9 mouse cellular contexts compared by ENCODE assay signal in genomic region chr7:81707471-81708140, GRCm38 (mm10). TPM values are rescaled to one million over a fixed set of nuclear protein-coding genes. Genes with fewer than 3 reads are reported as not detected.
DNase-seq lines count a peak whose midpoint lies in the region; ATAC-seq and TF ChIP-seq lines count a peak whose summit lies in the region.
"Had no signal": no experiment of that assay in that cellular context is flagged by ENCODE, and none has a peak within 500 bp of the region (broad histone marks: within the 10 kb centered on the region; RNA-seq: fewer than 3 reads in every experiment).

Gene Homer2 (minus strand): TSS chr7:81707527.

- H3K9ac ChIP-seq in embryonic facial prominence, embryonic 14.5 days (ENCODE audit: low read depth, low read length), result peak within 1 kb of the TSS; percentile 70
- peak within 1 kb of the TSS; percentile 76 for H3K9ac ChIP-seq in heart, embryonic 15.5 days
- peak within 1 kb of the TSS; percentile 58 for H3K9ac ChIP-seq in stomach, embryonic 14.5 days (replicated peaks; ENCODE audit: low read depth, low read length)

- no peak for TF ChIP-seq CTCF in lung, adult 2 months (IDR thresholded peaks at IDR 0.05; ENCODE audit: insufficient read depth, low read length)

- H3K4me1 ChIP-seq in lung, adult 2 months (ENCODE audit: control insufficient read depth, insufficient read depth, low read length), result no peaks in the 10 kb centered on the region
- 0 out of 2 replicates have a peak, but pooled peaks cover 7% of the 10 kb centered on the region for H3K4me1 ChIP-seq in embryonic facial prominence, embryonic 14.5 days (ENCODE audit: control insufficient read depth, insufficient read depth, low read length)
- H3K4me1 ChIP-seq in heart, embryonic 15.5 days (replicated peaks), result peaks cover 27% of the 10 kb centered on the region
- H3K4me1 ChIP-seq in stomach, embryonic 14.5 days (ENCODE audit: control insufficient read depth, insufficient read depth, low read length), result peaks cover 6% of the 10 kb centered on the region; the same call in 1 of the 2 replicates

- H3K27ac ChIP-seq in embryonic facial prominence, embryonic 14.5 days (replicated peaks; ENCODE audit: low read depth, low read length), result peak within 1 kb of the TSS; percentile 31; the same call in 1 of the 2 replicates
- peak within 1 kb of the TSS; percentile 80 for H3K27ac ChIP-seq in heart, embryonic 15.5 days
- peak within 1 kb of the TSS; percentile 58; the same call in 1 of the 2 replicates for H3K27ac ChIP-seq in stomach, embryonic 14.5 days (ENCODE audit: low read length)

- intact Hi-C loops in left cerebral cortex, postnatal 36 days (cut with DNase I), result loop anchor here (2.0 to 5.0 kb wide), 4 partner anchors 23 to 80 kb away; partner anchors contain the start of gene Ramac

- no peak for DNase-seq in lung, adult 2 months
- DNase-seq in lung, postnatal 4 days, result no peak
- no peak for DNase-seq in embryonic facial prominence, embryonic 14.5 days (ENCODE audit: low spot score)
- DNase-seq in left cerebral cortex, postnatal 36 days (ENCODE audit: low spot score in 2 of 2), result no peak
- no peak for DNase-seq in retina, postnatal 1 day
- no peak for DNase-seq in testis, postnatal 14 days (ENCODE audit: low spot score)

- peaks cover 7% of the 10 kb centered on the region for H3K9me3 ChIP-seq in embryonic facial prominence, embryonic 14.5 days (ENCODE audit: control insufficient read depth, low read length)
- H3K9me3 ChIP-seq in heart, embryonic 15.5 days (replicated peaks), result no peaks in the 10 kb centered on the region
- H3K9me3 ChIP-seq in stomach, embryonic 14.5 days (ENCODE audit: control insufficient read depth, low read depth, low read length), result peaks cover 4% of the 10 kb centered on the region; the same call in 1 of the 2 replicates

- ATAC-seq in embryonic facial prominence, embryonic 14.5 days (ENCODE audit: low read depth), result no peak
- no peak for ATAC-seq in heart, embryonic 15.5 days (replicated peaks; ENCODE audit: insufficient number of reproducible peaks, insufficient read depth, low FRiP score, low read depth)
- ATAC-seq in stomach, embryonic 14.5 days (ENCODE audit: insufficient number of reproducible peaks, insufficient read depth, low FRiP score, low read depth), result no peak

- WGBS in lung, adult 2 months, result 55% methylated on average over 14 of the region's 14 CpGs
- WGBS in embryonic facial prominence, embryonic 14.5 days, result 59% methylated on average over 14 of the region's 14 CpGs
- 72% methylated on average over 14 of the region's 14 CpGs for WGBS in heart, embryonic 15.5 days
- WGBS in stomach, embryonic 14.5 days, result 57% methylated on average over 14 of the region's 14 CpGs

- H3K4me2 ChIP-seq in embryonic facial prominence, embryonic 14.5 days (ENCODE audit: low read depth, low read length), result peak within 1 kb of the TSS; percentile 87
- peak within 1 kb of the TSS; percentile 91 for H3K4me2 ChIP-seq in heart, embryonic 15.5 days
- peak within 1 kb of the TSS; percentile 90 for H3K4me2 ChIP-seq in stomach, embryonic 14.5 days (replicated peaks; ENCODE audit: low read depth, low read length)

- H3K27me3 ChIP-seq in embryonic facial prominence, embryonic 14.5 days (replicated peaks; ENCODE audit: control insufficient read depth, insufficient read depth, low read length), result peaks cover 12% of the 10 kb centered on the region
- peaks cover 17% of the 10 kb centered on the region; the same call in 1 of the 2 replicates for H3K27me3 ChIP-seq in heart, embryonic 15.5 days
- 0 out of 2 replicates have a peak, but pooled peaks cover 2% of the 10 kb centered on the region for H3K27me3 ChIP-seq in stomach, embryonic 14.5 days (ENCODE audit: control insufficient read depth, insufficient read depth, low read length)

- H3K36me3 ChIP-seq in embryonic facial prominence, embryonic 14.5 days (ENCODE audit: control insufficient read depth, insufficient read depth, low read length), result no peaks in the 10 kb centered on the region
- H3K36me3 ChIP-seq in heart, embryonic 15.5 days, result no peaks in the 10 kb centered on the region
- H3K36me3 ChIP-seq in stomach, embryonic 14.5 days (ENCODE audit: control insufficient read depth, insufficient read depth, low read length), result no peaks in the 10 kb centered on the region

- peak within 1 kb of the TSS; percentile 44 for H3K4me3 ChIP-seq in lung, adult 2 months (replicated peaks; ENCODE audit: extremely low read depth, low read depth, low read length)
- peak within 1 kb of the TSS; percentile 59 for H3K4me3 ChIP-seq in embryonic facial prominence, embryonic 14.5 days (ENCODE audit: low read depth, low read length)
- H3K4me3 ChIP-seq in heart, embryonic 15.5 days, result peak within 1 kb of the TSS; percentile 63
- peak within 1 kb of the TSS; percentile 51 for H3K4me3 ChIP-seq in stomach, embryonic 14.5 days (ENCODE audit: low read depth, low read length)

- TF ChIP-seq POLR2A in lung, adult 2 months (IDR thresholded peaks at IDR 0.05; ENCODE audit: borderline replicate concordance, extremely low read depth, low read depth, low read length), result no peak

RNA-seq across cellular contexts. Expression of gene Homer2, which starts in this region (rescaled TPM):
- polyA plus RNA-seq in lung, adult 2 months (2012; rRNA removed), result 2.2 and 2.8 TPM in 2 replicates
- 23.7 and 25.2 TPM in 2 replicates for polyA plus RNA-seq in embryonic facial prominence, embryonic 14.5 days (2014; fragmentation: Nextera tagmentation; extraction: Ambion mirVana)
- polyA plus RNA-seq in heart, embryonic 15.5 days (2015; fragmentation: Nextera tagmentation; extraction: Ambion mirVana), result 59.5 and 63.4 TPM in 2 replicates
- 10 to 100 TPM; 64.3 to 73.2 TPM for total RNA-seq in left cerebral cortex, postnatal 36 days (2021)
- 19.5 and 21.9 TPM in 2 replicates for polyA plus RNA-seq in stomach, embryonic 14.5 days (2014; fragmentation: Nextera tagmentation; extraction: Ambion mirVana)
- total RNA-seq: neutrophil, adult 5-6 weeks had no signal
